Mouse (Mus musculus) small intestine, adult 2 months (tissue): Measurements from ENCODE around the gene Akr1a1.

Experiments
- CTCF ChIP-seq: fragments of 200-500 bp; IDR thresholded peaks from 2 replicates; pipeline ENCODE4 v1.5.1; 2012; ENCODE audit warnings: low read depth, mild to moderate bottlenecking, control low read depth, inconsistent platforms, low read length, moderate library complexity, mixed read lengths; ENCODE audit not compliant: insufficient replicate concordance, insufficient read length; ENCODE audit errors: extremely low read depth
- POLR2A ChIP-seq: fragments of 200-500 bp; IDR thresholded peaks from 2 replicates; pipeline ENCODE4 v1.6.1; 2012; ENCODE audit warnings: low read depth, mild to moderate bottlenecking, control low read depth, inconsistent platforms, low read length, moderate library complexity

GRCm38 (mm10) chr4:116659474-116659873, 8.0 kb upstream of the Akr1a1 start:
- TF ChIP-seq CTCF (no peak), POLR2A (no peak)
